Mouse (Mus musculus) C2C12 (cell line): Measurements from ENCODE around the gene Spata2l.

Source experiments
- CEBPB ChIP-seq: IDR thresholded peaks from one replicate; pipeline ENCODE4 v1.6.1; 2011; ENCODE audit warnings: low read depth, mild to moderate bottlenecking, control low read depth, moderate library complexity
- CTCF ChIP-seq: IDR thresholded peaks from one replicate; pipeline ENCODE4 v1.5.1; 2011; ENCODE audit not compliant: control insufficient read depth, insufficient read depth, insufficient read length
- MYOG ChIP-seq: IDR thresholded peaks from one replicate; pipeline ENCODE4 v1.6.1; 2011; ENCODE audit not compliant: control insufficient read depth, insufficient read length; ENCODE audit errors: extremely low read depth

DNA sequence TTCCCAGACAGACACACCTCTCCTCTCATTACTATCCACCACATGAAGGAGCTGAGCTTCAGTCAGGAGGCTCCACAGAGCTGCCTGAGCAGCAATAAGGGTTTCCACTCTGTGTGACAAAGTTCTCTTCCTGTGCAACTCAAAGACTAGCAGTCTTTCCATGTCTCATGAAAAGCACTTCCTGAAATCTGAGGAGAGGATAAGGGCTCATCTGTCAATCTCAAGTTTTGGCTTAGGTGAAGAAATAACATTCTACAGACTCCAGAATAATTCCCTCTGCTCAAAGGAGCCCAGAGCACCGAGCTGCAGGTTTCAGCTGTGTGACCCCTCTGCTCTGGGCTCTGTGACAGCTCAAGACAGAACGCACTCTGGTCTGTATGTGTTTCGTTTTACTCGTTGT lies 16.9 kb upstream of the Spata2l start:
- TF ChIP-seq CTCF, result no peak
- no peak for TF ChIP-seq MYOG
- no peak for TF ChIP-seq CEBPB
